Mouse (Mus musculus) c-Kit-positive CD71-negative TER-119-negative erythroid progenitor cells, embryonic 14.5 days (primary cell): Measurements from ENCODE around the gene Arl8b.

Experiments used
- DNase-seq: peaks from one replicate; pipeline ENCODE4 v3.0.0-alpha.2; 2013; ENCODE audit warnings: low read depth

Gene Arl8b

DNA sequence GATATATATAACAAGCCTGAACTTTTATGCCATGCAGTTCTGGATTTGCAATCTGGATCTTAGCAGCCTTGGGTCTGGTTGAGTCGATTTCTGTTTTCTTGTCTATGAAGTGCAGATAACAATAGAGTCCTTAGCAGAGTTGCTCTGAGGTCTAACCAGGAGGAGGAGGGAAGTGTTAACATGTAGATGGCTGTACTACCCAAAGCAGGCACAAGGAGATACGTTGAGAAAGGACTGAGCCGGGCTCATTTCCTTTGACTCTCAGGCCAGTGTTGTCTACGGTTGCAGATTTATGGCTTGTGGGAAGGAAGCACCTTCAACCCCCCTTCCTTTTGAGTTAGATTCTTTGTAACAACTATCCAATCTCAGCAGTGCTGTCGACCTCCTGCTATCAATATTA, 1.9 kb downstream of the Arl8b start:
- DNase-seq, result peak; percentile 43

DNA sequence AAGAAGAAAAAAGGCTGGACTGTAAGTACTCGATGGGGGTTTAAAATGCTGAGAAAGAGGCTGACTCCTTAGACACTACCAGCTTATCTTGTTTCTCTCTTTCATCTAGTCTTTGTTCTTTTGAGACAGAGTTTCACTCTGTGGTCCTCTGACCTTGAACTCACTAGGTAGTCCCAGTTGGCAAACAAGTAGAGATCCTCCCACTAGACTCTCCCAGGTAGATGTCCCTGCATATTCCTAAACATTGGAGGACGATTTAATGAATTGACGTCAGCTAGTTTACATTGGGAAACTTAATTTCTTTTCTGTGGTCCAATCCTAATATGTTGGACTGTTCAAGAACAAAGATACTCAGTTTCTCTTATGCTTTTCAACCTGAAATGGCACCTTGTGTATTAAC, 2.7 kb downstream of the Arl8b start:
- no peak for DNase-seq

DNA sequence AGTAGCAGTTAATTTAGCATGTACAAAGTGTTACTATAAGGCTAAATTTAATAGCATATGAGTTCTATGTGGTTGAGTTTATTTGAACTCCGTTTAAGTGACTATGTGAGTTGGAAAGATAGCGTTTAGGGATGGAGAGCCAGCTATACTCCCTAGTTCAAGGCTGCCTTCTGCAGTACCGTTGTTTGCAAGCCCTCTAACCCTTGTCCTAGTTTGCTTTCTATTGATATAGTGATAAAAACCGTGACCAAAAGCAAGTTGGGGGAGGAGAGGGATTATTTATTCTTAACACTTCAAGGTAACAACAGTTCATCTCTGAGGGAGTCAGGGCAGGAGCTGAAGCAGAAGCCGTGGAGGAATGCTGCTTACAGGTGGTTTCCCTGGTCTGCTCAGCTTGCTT, 8.6 kb downstream of the Arl8b start:
- no peak for DNase-seq

DNA sequence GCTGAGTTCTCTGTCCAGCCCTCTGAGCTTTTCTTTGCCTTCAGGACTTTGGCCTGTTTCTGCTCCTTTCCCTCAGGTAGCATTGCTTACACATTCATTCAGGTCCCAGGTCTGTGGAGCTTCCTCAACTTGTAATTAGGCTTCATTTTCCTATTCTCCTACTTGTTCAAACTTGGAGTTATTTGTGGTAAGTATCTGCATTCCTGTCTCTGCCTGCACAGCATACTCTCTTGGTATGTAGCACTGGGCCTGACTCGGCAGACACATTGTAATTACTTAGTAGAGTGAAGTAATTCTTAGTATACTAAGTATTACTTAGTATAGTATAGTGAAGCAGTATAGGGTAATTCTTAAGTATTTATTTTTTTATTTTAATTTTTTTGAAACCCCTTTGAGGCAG, 13.0 kb downstream of the Arl8b start:
- DNase-seq, result no peak

DNA sequence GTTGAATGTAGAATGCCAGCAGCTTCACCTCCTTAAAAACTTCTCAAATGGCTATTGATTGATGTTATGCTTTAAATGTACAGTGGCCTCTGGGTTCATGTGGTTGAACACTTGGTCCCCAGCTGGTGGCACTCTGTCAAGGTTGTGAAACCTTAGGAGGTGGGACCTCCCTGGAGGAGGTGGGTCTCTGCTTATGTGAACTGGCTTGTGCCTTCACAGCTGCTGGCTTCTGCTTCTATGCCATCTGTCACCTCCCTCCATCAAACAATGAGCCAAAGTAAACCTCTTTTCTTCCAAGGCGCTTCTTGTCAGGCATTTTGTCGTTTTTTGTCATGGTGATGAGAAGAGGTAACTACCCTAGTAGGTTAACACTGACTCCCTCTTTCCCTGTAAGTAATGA, 13.8 kb downstream of the Arl8b start:
- no peak for DNase-seq

DNA sequence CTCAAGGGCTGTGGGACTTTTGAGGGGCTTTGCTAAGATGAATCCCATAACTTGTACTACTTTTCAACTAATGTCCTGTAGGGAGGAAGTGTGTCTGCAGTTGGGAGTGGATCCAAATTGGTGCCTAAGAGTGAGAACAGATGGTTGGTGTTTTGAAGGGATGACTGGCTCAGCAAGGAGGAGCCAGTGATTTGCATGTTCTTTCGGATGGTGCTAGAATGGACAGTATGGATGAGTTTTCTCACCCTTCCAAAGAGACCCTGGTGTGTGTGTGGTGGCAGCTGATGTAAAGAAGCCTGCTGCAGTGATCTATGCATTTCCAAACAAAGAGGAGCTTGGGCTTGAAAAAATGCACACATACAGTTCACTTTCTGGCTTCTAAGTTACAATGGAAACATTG, 22.3 kb downstream of the Arl8b start:
- DNase-seq, result no peak

DNA sequence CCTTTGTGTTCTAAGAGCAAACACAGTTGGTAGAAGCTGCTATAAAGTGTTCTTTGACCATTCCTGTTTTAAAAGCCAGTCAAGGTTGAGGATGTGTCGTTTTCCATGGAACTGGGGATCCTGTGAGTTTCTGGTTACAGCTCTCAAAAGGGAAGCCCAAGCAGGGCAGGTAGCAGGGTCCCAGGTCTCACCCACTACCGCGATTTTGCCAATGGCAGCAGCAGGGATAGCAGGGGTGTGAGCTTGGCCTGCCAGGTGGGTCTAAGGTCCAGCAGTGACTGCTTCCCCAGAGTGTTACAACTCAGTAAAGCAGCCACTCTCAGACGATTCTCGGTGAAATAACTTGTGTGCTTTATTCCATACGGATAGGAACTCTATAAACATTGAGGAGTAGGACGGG, 23.0 kb downstream of the Arl8b start:
- DNase-seq, result no peak

DNA sequence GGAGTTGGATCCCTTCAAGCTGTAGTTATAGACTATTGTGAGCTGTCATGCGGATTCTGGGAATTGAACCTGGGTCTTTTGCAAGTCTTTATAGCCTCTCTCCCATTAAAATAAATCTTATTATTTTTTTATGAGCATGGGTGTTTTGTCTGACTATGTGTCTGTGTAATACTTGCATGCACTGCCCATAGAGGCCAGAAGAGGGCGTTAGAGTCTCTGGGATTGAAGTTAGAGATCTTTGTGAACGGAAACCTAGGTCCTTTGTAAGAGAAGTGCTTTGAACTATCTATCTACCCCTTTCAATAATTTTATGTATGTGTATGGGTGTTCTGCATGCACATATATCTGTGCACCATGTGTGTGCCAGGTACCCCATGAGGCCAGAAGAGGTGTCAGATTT, 24.5 kb downstream of the Arl8b start:
- DNase-seq, result no peak

DNA sequence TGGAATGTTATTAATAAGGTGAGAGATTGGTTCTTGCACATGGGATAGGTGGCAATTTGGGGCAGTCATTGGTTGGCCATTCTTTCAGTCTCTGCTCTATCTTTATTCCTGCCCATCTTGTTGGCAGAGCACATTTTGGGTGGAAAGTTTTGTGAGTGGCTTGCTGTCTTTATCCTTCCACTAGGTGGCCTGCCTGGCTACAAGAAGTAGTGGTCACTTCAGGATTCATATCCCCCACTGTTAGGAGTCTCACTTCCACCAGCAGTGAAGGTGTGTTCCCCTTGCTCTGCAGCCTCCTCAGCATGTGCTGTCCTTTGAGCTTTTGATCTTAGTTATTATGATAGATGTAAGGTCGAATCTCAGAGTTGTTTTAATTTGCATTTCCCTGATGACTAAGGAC, 25.9 kb downstream of the Arl8b start:
- DNase-seq, result no peak

DNA sequence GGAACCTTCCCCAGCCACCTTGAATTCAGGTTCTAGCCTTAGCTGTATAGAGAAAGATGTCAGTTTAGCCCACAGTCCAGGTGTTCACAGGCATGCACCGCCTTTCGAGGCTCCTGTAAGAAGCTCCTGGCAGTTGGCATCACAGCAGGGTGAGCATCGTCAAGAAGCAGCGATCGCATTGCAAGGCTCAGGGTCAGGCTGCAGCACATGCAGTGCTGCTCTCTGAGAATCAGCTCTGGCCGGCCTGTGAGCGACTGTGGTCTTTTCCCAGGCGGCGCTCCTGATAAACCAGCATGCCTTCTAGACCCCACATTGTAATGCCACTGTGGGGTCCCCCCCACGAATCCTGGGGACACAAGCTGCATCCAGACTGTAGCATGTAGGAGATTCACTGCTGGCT, 27.3 kb downstream of the Arl8b start:
- no peak for DNase-seq

DNA sequence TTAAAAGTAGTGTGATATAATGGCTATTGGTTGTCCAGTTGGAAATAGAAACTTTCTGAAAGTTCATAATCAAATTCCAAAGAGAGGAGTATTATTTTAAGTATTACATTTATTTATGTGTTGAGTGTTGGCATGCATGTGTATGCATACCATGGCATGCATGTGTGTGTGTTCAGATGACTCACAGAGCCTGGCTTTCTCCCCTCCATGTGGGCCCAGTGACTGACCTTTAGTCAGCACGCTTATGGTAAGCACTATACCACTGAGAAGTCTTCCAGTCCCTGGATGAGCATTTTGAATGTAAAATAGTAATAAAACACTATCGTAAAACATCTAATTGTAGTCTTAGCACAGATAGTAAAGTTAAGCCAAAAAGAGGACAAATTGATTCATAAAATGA, 29.2 kb downstream of the Arl8b start:
- no peak for DNase-seq

DNA sequence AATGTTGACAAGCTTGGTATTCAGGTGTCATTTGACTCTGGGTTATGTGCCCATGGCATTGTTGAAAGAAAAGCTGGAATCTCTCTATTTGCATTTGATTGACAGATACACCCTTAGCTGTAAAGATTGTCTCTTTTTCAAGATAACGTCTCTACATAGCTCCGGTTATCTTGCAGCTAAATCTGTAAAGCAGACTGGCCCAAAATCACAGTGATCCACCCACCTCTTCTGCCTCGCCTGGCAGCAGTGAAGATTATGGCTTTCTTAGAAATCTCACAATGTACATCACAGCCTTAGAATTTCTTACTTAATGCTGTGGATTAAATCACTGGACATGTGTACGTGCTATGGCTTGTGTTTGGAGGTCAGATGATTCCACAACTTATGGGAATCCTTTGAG, 34.6 kb downstream of the Arl8b start:
- DNase-seq, result no peak

DNA sequence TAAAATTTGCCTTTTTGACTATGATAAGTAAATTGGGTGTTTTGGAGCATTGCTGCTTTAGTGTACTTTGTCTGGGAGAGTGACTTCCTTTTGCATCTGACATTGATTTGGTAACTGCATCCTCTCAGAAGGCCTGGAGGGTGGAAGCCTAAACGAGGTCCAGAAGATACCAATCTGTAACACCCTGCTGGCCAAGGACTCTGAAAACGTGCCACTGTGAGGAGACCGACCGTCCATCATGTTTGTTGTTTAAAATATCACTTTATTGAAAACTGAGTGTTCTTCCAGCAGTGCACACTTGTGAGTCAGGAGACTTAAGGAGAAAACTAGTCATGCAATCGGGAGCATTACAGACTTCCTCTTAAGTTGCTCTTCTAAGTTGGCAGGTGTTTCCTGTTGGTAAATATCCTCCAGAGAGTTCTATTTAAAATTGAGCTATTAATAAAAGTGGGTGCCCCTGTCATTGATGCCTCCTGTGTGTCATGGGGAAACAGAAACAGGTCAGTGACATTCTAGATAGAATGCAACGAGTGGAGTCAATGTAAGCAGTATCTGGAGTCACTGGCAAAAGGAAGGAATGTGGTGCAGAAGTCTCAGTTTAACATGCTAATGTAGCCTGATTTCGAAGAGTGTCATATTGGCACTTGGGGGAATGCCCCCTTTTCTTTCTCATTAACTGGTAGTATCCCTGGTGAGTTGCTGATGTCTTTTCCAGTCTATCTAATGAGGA, 42.1 kb downstream of the Arl8b start:
- DNase-seq, result no peak

DNA sequence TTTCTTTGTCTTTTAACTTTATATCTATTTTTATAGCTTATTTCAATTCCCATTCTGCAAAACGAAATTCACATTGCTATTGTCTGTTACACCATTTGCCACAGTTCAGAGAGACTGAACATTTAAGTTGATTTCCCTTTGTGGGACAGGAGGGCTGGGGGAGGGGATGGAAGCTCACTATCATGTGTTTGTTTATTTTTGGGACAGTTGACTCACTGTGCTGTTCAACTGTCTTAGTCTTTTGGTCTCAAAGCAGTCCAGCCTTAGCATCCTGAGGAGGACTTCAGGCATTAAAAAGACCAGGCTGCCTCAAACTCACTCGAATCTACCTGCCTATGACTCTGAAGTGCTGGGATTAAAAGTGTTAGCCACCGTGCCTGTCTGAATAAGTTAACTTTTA, 43.2 kb downstream of the Arl8b start:
- DNase-seq, result no peak

DNA sequence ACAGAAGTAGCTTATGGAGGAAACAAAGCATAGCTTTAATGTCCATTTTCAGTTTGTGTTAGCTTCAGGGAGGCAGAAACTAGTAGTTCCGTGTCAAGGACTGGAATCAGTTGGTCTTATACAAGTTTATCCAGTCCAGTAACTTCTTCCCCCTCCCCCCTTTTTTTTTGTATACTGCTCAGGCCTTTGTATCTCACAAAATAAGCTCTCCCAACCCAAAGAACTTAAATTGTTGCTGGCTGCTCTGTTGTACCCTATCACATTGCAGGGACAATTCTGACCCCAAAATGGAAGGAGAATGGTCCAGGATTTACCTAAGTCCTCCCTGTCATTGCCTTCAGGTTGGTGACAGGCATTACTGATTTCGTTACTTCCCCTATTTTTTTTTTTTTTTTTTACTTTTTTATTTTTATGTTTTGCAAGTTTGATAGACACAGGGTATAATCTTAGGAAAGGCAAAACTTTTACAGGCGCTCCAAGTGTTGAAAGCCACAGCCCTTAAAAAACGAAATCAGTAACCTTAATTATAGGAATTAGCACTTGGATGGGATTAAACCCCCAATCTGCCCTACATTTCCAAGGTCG, 44.5 kb downstream of the Arl8b start:
- DNase-seq, result no peak

DNA sequence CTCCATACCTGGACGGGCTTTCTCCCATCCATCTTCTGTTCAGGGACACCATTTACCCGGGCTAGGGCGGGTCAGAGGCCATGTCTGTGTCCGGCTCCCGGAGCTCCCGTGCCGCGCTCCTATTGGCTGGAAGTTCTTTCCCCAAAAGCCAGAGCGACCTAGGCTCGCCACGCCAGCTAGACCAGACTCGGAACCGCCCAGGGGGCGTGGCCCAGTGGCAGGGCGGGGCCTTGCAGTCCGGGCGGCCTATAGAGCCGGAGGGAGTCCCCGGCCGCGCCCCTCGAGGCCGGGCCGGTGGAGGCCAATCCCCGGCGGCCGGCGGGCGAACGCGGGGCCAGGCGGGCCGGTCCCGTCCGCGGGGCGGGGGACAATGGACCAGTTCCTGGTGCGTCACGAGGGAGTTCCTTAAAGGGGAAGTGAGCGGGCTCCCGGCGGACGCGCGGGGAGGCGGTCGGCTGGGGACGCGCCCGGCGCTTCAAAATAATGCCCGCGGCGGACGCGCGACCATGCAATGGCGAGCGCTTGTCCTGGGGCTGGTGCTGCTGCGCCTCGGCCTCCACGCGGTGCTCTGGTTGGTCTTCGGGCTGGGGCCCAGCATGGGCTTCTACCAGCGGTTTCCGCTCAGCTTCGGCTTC, 45.5 kb downstream of the Arl8b start, which contains the start of gene Edem1:
Gene Edem1 (plus strand): TSS at position 408 of the 635 bp plus-strand sequence.
- DNase-seq, result peak; percentile 95

DNA sequence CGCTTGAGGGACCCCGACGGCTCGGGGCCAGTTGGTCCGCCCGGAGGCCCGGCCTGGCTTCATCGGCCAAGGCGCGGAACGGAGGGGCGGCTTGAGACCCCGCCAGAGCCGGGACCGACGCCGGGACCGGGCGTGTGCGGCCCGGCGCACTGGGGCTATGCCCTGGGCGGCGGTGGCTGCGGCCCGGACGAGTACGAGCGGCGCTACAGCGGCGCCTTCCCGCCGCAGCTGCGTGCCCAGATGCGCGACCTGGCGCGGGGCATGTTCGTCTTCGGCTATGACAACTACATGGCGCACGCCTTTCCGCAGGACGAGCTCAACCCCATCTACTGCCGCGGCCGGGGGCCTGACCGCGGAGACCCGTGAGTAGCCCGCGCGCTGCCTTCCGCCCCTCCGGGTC, 46.0 kb downstream of the Arl8b start:
- no peak for DNase-seq

DNA sequence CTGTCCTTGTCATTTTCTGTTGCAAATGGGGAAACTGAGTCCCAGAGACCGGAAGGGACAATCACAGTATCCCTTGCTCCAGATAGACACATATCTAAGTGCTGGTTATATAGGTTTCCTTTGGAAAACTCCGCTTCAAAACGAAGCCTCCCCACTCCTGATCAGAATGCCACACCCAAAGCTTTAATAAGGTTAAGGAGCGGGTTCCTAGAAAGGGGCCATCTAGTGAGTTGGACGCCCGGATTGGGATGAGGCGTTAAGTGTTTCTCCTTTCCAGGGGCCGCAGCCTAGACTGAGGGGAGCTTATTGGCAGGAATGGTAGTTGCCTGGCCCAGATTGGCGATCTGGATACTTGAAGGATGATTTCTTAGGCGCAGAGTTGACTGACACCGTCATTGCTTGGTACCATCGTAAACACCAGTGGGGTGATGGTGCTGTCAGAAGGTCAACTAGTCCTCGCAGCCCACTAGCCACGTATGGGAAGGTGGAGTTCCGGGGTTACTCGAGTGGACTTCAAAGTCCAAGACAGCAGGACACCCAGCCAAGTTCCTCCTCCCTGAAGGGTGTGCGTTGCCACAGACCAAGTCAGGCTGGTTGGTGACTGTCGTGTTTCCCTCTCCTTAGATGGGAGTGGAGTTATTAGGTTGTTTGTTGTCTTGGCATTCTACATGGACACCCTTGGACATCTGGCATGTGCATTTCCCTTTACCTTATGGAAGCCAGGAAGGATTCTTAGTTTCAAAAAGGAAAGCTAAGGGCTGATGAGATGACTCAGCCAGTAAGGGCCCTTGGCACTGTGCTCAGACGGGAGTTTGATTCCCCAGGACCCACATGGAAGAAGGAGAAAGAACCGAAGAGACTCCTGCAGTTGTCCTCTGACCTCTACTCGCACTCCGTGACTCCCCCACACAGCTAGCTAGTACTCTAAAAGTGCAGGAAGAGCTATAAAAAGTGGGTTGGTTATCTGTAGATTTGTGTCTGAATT, 46.8 kb downstream of the Arl8b start:
- DNase-seq, result no peak

DNA sequence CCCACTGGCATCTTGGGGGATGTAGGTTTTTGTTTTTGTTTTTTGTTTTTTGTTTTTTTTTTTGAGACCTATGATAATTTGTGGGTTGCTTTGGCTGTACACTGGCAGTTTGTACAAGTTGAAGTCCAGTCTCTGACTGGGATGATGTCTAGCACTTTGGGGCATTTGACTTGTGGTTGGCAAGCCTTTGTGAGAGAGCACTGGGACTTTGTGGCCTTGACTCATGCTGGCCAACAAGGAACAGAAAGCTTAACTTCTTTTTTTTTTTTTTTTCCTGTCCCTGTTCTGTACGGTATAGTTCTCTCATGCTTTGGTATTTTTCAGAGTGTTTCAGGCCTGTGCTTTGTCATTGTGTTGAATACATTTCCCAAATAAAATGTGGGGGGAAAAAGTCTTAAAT, 49.3 kb downstream of the Arl8b start:
- DNase-seq, result no peak

DNA sequence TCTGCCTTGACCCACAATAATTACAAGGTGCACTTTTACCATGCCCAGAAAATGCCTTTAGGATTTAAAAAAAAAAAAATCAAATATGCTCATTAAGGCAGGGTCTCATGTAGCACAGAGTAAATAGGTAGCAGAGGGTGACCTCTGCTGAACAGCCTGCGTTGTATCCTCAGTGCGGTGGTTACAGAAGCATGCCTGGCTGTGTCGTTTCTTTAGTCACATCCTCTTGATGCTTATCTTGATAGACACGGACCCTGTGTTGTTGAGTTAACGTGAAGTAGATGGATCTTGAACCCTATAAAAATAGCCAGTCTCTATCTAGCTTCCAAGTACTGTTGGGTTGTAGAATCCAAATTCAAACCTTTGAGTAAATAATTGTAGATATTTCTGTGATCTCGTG, 50.1 kb downstream of the Arl8b start:
- no peak for DNase-seq

DNA sequence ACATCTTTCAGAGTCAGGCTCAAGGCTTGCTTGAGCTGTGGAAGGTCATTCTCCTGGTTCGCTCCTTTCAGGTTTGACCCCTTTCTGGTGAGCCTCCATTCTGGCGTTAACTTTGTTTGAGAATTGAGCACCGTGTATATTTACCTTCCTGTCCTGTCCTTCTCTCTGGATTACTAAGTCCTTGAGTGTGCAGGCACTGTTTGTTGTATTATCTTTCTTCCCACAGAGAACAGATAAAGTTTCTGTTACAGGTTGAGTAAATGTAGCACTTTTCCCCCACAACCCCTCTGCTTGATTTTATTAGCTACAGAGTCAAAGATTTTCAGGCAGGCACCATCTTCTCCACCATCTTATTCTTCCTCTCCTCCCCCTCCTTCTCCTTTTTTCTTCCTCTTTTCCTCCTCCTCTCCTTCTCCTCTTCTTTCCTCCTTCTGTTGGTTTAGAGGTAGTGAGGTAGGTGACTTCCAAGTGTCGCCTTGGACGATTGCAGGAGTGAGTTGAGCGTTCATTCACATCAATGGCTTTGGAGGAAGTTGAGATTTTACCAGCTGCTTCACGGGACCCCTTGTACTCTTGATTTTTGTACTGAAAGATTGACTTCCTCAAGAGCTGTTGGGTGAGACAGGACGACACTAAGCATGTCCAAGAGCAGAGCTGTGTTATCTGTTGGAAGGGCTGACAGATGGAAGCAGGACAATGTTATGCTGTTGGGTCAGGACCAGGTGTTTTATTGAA, 51.2 kb downstream of the Arl8b start:
- no peak for DNase-seq
